Mouse (Mus musculus): ENCODE results near the gene Rasa3.

The Rasa3 gene

DNA sequence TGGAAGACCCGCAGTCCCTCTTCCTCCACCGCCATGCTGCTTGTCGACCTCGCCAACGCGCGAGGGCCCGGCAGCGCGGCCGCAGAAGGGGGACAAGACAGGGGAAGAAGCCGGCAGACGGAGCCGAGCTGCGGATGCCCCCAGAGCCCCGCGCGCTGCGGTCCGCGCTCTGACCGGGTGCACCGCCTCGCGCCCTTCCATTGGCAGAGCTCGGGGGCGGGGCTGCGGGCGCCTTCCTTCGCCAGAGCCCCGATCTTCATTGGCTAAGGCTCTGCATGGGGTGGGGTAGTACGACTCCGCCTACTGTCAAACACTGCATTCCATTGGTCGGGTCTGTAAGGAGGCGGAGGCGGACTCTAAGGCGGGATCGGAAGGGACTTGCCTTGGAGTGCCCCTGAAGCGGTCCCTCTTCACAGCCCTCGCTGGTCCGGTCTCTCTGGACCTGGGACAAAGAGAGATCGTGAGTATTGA is at the start of gene Rasa3:
Gene Rasa3 (minus strand): TSS at position 191 of the 471 bp plus-strand sequence.
- DNase-seq (ENCODE audit: low spot score): peak; percentile 98

DNA sequence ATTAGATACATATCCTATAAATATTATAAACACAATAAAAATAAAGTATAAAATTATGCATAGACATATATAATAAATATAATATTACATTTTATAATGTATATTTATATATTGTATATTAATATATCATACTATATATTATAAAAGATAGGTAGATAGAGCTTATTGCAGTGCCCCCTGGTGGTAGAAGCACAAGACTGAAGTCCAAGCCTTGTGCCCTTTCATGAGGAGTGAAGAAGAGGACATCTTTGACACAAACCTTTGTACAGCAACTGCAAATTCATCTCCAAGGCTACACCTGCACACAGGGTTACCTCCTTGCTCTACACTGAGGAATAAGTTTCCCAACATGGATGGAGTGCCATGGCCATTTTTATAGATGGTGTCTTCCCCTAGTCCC is 48.3 kb upstream of the Rasa3 start:
- DNase-seq (ENCODE audit: low spot score): peak; percentile 83

DNA sequence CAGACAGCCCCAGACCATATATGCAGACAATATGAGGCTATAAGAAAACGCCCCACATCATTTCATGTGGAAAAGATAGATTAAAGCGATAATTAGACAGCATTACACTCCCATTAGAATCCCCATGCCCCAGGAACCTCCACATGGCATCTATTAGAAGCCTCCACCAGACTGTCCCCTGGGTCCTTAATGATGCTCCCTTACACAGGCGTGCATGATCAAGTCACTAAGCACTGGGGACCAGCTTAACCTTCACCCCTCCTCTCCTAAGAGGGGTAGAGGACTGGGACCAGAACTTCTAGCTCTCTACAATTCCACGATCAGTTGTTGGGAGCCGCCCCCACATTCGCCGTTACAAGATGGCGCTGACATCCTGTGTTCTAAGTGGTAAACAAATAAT is 41.6 kb upstream of the Rasa3 start:
- DNase-seq (ENCODE audit: low spot score): peak; percentile 87

DNA sequence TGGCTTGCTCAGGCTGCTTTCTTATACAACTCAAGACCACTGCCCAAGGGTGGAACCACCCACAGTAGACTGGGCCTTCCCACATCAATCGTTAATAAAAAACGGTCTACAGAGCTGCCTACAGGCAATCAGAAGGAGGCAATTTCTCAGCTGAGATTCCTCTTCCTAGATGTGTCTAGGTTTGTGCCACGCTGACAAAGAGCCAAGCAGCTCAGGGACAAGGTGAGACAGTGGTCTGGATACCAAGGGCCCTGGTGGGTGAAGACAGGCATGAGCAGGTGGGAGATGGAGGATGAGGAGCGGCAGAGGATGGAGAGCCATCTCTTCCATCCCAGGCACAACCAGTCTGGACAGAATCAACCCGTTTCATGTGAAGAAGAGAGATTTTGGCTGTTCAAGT is 31.1 kb upstream of the Rasa3 start:
- DNase-seq (ENCODE audit: low spot score): peak; percentile 55

DNA sequence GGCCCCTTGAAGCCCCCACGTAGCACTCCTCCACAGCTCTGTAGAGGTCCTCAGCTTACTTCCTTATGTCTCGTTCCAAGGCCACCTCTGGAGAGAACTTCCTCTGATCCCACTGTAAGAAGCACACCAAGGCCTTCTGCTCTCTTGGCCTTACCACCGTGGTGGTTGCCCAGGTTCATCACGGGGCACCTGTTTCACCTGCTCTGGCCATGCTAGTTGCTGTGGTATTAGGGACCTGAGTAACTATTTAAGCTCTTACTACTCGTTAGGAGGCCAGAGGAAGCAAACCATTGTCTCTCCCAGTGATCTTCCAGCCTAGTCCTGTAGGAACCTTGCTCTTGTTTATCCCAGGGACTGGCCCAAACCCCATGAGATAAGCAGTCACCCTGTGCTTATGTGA is 29.5 kb upstream of the Rasa3 start:
- peak; percentile 58 for DNase-seq (ENCODE audit: low spot score)

DNA sequence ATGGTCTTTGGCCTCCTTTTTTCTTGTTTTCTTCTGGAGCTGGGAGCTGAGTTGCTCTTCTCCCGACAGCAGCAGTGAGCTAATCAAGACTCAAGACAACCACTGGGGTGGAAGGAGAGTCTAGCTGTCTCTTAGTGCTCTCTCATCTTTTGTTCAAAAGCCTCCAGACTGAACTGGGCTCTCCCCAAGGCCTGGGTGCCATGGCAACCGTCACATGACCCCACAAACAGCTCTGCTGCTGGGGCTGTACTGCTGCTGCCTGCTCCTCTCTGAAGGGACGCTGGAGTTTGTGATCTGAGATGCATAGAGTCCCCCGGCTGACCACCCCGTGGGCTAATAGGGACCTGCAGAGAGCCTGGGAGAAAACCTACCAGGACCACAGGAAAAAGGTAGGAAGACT is 28.3 kb upstream of the Rasa3 start, which contains the start of gene Cfap97d2:
Gene Cfap97d2 (plus strand): TSS at position 222 of the 400 bp plus-strand sequence.
- peak; percentile 93 for DNase-seq (ENCODE audit: low spot score)

DNA sequence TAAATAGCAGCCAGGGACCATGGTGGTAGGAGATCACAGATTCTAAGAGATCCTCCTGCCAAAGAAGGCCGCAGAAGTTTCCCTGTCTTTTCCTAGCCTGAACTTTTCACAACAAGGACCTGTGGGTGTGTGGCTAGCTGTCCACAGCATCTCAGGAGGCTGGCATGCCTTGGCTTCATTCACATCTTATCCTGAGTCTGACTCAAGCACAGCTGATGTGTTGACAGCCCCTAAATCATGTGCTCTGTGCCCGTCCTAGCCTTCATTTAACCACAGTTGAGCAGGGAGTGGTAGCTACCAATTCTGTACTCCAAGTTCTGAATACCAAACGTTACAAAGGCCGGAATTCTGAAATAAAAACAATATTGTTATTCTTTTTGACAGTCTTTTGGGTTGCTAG is 26.9 kb upstream of the Rasa3 start:
- no peak for DNase-seq (ENCODE audit: low spot score)

DNA sequence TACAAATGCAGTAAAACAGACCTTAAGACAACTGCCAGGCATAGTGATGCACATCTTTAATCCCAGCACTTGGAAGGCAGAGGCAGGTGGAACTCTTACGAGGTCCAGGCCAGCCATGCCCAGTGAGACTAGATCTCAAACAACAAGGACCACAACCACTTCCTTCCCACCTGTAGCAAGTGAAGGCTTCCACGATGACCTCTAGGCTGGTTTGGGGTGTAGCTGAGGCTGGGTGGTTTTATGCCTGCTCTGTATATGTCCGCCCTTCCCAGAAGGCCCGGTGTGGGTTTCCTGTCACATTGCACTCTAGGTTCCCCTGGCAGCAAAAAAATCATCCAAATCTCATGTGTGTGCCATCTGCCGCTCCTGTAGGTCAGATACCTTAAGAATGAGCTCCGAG is 26.4 kb upstream of the Rasa3 start:
- no peak for DNase-seq (ENCODE audit: low spot score)

DNA sequence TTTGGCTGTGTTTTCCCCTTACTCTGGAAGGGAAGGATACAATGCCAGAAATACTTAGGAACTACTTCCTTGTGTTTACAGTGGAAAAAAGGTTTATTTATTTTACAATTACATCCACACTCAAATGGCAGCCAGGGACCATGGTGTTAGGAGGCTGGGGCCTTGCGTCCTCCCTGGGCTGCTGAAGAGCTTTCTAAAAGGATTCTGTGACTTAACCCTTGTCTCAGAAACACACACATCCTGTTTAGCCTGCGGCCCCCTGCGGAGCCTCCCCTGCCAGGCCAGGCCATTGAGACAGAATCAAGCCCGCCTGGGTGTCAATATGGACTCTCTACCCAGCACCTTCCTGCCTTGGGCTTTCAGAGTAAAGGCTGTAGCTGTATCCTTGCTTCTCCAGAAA is 25.4 kb upstream of the Rasa3 start:
- no peak for DNase-seq (ENCODE audit: low spot score)

DNA sequence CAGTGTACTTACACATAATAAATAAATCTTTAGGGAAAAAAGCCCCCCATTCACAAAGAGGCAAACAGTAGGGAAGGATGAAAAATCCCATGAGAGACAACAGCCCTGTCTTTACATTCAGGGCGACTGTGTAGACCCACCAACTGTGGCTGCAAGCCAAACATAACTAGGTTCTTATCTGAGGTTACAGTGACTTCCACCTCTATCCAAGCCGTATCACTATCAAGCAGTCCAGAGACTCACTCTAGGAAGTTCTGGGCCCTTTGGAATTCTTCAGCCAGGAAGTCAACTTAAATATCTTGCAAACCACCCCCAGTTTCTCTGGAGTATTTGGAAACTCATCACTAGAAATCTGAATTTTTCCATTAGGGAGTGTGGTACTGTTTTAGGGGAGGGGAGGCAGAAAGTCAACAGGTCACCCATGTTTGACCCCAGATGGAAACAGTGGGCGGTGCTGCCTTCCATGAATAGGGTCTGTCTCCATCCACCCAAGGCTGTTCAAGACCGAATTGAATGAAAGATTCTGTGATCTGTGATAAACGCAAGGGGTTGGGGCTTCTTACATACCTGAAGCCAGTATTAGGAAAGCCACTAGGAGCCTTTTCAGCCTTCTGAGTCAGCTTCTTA is 22.0 kb upstream of the Rasa3 start:
- DNase-seq (ENCODE audit: low spot score): no peak

DNA sequence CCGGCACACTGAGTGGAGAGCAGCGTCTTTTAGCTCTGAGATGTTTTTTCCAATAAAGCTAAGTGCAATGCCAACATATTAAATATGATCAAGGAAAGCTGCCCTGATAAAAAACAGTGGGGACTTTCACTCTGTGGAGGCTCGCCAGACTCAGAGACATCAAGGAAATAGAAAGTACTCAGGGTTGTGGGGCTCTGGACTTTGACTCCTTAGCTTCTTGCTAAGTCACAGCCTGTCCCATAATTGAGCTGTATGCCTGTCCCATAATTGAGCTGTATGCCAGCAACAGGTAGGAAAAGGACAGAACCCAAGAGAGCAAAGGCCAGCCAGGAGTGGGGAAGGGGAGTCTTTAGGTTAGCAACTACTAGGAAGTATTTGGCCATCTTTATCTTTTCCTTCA is 20.9 kb upstream of the Rasa3 start:
- no peak for DNase-seq (ENCODE audit: low spot score)

DNA sequence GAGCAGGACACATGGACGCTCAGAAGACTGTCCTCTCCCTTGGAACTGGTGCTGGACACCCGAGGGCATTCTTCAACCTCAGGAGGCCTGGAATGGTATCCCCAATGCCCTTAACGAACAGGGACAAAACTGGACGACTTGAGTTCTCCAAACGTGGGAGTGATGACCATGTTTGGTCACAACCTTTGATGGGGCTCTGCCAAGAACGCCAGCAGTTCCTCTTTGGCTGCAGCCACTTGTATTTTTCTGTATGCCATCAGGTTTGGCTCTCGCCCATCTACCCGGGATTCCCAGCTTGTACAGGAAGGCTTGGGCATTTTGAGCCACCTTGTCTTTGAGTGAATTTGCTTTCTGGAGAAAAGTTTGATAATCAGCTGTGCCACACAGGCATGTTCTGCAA is 20.3 kb upstream of the Rasa3 start:
- no peak for DNase-seq (ENCODE audit: low spot score)

DNA sequence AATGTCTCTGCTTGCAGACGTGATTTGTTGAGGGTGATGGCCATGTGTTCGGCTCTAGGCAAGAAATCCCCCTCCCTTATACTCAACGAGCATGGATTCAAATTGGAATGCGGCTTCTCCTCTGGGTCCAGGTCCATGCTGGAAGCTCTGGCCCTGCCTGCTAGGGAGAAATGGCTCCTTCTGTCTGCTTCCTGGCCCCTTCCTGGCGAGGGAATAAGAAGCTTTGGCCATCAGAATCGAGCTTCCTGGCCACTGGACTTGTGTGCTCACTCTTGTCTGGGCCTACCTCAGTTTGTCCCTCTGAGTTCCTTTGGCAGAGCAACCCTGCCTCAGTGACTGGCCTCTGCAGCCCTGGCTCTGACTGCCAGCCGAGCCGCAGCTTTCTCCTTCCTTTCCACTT is 19.8 kb upstream of the Rasa3 start:
- no peak for DNase-seq (ENCODE audit: low spot score)

DNA sequence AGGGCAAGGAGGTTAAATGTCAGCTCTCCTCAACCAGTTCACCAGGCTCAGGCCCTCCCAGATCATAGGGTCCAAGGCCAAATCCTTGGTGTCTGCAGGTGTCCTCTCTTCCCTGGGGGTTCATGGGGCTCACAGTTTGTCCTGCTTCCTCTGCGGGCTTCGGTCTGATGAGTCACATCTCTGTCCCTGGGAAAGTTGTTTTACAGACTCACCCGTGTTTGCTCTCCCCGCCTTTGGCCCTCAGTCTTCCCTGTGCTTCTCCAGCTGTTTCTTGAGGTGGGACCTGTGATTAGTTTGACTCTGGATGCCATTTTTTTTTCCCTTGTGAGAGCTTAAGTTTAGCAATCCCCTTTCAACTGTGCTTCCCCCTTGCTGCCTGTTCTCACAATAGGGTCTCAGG is 18.8 kb upstream of the Rasa3 start:
- no peak for DNase-seq (ENCODE audit: low spot score)

DNA sequence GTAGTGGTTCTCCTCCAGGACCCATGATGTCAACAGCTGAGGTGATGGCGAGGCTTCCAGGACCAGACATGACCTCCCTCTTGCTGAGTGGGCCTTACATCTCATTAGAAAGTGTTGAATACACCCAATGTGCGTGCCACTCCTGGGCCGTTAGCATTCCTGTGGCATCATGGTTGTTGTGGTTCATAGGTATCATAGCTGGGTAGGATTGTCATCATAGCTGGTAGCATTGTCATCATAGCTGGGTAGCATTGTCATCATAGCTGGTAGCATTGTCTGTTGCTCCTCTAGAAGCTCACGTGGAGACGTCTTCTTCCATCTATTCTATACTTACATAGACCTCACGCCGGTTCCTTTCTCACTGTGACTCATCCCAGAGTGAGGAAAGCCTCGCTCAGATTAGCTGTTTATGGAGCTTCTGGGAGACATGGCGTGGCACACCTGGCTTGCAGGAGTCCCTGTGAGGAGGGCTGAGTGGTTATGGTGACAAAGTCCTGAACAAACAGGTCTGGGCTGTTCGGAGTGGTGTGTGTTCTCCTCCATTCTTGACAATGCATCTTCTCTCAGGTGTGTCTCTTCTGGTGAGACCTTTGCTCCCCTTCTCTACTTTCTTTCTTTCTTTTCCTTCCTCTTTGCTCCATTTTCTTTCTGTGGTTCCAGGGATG is 17.9 kb upstream of the Rasa3 start:
- DNase-seq (ENCODE audit: low spot score): no peak

DNA sequence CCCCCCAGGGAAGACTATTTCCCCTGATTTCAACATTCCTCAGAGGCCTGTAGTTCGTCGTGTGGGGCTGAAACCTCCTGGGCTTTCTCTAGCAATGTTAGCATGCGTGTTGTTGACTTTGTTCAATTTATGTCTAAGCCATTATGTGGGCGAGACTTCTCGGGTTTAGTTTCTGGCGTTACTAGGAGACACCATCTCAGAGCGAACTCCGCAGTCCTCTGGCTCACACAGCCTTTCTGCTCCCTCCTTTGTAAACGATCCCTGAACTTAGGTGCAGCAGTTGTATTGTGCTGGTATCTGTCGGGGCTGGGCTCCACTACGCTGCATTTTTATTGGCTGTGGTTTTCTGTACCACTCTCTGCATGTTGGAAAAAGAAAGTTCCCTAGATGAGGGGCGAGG is 17.3 kb upstream of the Rasa3 start:
- no peak for DNase-seq (ENCODE audit: low spot score)

DNA sequence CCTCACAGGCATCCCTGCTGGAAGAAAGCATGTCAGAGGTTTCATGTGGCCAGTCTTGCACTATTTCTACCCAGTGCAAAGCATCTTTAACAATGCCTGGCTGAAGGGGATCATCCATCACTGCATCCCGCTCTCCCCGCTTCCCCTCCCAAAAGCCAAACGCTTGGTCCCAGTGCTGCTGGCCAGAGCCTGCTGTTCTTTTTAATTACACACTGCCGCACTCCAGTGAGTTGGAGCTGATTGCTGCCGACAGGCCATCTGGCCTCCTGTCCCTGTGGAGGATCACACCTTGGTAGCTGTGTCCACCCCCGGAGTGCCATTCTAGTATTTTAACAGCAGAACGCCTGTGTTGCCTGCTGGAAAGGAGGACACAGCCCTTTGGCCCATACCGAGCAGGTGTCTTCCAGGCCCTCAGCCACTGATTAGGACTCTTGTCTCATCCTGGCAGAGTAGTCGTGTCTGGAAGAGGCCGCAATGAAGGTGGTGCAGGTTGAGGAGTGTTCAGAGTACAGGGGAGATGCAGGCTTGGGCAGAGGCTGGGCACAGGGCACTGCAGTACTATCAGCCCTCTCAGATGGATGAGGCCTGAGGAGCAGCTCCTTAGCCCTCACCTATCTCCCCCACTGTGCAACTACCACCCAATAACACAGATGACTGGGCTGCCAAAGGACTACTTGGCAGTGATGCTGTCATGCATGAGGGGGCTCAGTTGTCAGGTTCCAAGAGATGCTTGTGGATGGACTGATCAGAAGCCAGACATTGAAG is 15.1 kb upstream of the Rasa3 start:
- DNase-seq (ENCODE audit: low spot score): peak; percentile 46

DNA sequence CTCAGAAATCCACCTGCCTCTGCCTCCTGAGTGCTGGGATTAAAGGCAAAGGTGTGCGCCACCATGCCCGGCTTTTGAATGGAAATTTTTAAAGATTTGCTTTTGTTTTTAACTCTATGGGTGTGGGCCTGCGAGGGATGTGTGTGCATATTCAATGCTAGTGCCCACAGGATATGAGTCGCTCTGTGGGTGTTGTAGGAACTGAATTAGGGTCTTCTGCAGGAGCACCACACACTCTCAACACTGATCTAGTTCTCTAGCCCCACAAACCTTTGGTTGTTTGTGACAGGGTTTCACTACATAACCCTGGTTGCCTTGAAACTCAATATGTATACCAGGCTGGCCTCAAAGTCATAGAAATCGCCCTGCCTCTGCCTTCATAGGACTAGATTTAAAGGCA is 11.9 kb upstream of the Rasa3 start:
- DNase-seq (ENCODE audit: low spot score): no peak

DNA sequence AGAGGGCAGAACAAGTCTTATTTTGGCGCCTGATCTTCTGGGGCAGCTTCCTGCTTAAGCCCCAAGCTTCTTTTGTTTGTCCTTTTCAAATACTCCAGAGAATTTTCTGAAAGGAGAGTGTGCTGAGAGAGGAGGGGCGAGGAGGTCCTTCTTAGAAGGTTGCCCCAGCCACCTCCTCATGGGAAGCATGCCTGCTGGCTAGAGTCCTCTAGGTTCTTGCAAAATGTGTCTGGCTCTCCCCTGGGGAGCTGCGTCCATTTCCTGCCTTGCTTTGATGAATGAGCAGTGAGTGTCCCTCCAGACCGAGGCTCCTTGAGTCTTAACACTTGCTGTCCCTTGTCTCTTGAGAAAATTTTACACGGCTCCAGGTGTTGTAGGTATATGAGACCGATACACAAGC is 11.1 kb upstream of the Rasa3 start:
- DNase-seq (ENCODE audit: low spot score): no peak

DNA sequence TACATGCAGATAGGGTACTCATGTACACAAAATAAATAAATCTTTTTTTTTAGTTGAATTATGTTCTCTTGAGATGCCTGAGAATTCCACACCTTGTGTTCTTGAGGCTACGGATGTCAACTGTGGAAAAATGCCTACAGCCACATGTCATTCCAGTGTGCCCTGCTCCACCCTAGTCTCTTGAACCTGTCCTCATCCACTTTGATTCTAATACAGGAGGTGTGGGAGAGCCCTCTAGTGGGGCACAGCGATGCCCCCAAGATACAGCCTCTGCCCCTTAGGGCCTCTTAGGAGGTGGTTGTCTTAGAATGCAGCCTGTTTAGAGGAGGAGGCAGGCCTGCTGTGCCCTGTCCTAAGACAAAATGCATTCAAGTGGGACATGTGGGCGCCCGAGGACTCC is 10.5 kb upstream of the Rasa3 start:
- no peak for DNase-seq (ENCODE audit: low spot score)

DNA sequence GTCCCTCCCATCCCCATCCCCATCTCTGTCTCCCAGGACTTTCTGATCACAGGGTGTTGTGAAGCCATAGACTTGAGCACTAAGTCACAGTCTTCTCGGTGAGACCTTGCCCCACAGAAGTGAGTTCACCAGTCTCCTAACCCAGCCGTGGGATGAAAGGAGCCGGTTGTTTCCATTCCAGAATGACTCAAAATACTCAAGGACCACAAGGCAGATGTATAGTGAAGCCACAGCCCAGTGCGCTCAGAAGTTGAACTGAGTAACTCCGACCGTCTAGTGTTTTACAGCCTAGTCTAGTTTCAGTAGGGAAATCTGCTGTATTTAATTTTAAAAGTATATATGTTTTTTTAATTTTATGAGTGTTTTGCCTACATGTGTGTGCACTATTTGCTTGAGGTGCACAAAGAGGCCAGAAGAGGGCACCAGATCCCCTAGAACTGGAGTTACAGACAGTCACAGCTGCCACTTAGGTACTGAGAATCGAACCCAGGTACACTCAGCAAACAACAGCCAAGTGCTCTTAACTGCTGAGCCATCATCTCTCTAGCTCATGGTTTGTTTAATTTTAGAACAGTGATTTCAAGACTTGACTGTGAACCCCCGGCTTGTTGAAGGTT is 9.8 kb upstream of the Rasa3 start:
- DNase-seq (ENCODE audit: low spot score): no peak

DNA sequence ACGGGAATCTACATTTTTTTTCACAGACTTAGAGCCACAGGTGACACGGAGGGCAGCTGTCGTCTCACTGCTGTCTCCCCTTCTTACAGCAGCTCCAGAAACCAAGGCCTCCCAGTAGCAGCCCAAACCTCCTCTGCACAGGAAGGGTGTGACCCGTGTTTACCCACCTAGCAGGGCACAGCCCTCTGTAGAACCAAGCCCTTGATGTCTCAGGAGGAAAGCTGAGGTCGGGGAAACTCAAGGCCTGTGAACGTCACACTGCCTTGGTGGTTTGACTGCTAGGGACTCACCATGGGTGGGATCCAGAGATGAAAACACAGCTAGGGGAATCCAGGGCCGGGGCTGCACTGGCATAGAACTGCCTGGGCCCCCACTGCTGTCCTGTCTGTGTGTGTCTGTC is 9.0 kb upstream of the Rasa3 start:
- no peak for DNase-seq (ENCODE audit: low spot score)
